Mouse (Mus musculus) liver, embryonic 14.5 days (tissue): Measurements from ENCODE around the gene Relt. TPM values are rescaled to one million over a fixed set of nuclear protein-coding genes. Genes with fewer than 3 reads are reported as not detected.

Source experiments
- ATAC-seq: fragments of 200-750 bp; cut with Nextera tagmentation; 2 replicates; pipeline ENCODE4 v1.8.0; 2017; ENCODE audit warnings: moderate number of reproducible peaks, mild to moderate bottlenecking, moderate library complexity; ENCODE audit not compliant: insufficient read depth
- DNase-seq, 3 experiments: peaks; one replicate each; pipeline ENCODE4 v3.0.0-alpha.2; 2012 to 2013; ENCODE audit warnings: low read depth in 3 of 3, low spot score in 3 of 3
- H3K27ac ChIP-seq: fragments of 300-500 bp; sonication (generic); 2 replicates; pipeline ENCODE4 v1.5.1; 2014; ENCODE audit warnings: moderate library complexity, mild to moderate bottlenecking, control low read depth, inconsistent platforms
- H3K27me3 ChIP-seq: fragments of 300-500 bp; sonication (generic); 2 replicates; pipeline ENCODE4 v1.6.1; 2014; ENCODE audit warnings: mild to moderate bottlenecking, low read length, moderate library complexity; ENCODE audit not compliant: control insufficient read depth, insufficient read depth
- H3K36me3 ChIP-seq: fragments of 300-500 bp; sonication (generic); replicated peaks from 2 replicates; pipeline ENCODE4 v1.6.1; 2014; ENCODE audit warnings: low read depth; ENCODE audit not compliant: control insufficient read depth, insufficient read depth
- H3K4me1 ChIP-seq, 2 experiments: fragments of 200-500 bp in 1 of 2; fragments of 300-500 bp in 1 of 2; sonication (generic) in 1 of 2; replicated peaks; 2 replicates each; pipeline ENCODE4 v1.6.1; 2012 to 2014; ENCODE audit warnings: antibody characterized with exemption in 1 of 2, inconsistent platforms in 1 of 2, low read length in 1 of 2; ENCODE audit not compliant: control insufficient read depth in 2 of 2, insufficient read depth in 2 of 2
- H3K4me2 ChIP-seq: fragments of 300-500 bp; sonication (generic); 2 replicates; pipeline ENCODE4 v1.6.1; 2014; ENCODE audit warnings: low read depth, mild to moderate bottlenecking, control low read depth, moderate library complexity
- H3K4me3 ChIP-seq, 2 experiments: fragments of 200-500 bp in 1 of 2; fragments of 300-500 bp in 1 of 2; sonication (generic) in 1 of 2; 2 replicates each; pipeline ENCODE4 v1.5.1; 2012 to 2014; ENCODE audit warnings: low read depth in 2 of 2, low read length in 2 of 2, mild to moderate bottlenecking in 2 of 2, control low read depth in 1 of 2, inconsistent platforms in 1 of 2, moderate library complexity in 1 of 2; ENCODE audit not compliant: insufficient read depth in 1 of 2
- H3K9ac ChIP-seq: fragments of 300-500 bp; sonication (generic); replicated peaks from 2 replicates; pipeline ENCODE4 v1.6.1; 2014; ENCODE audit warnings: mild to moderate bottlenecking, control low read depth, moderate library complexity
- H3K9me3 ChIP-seq: fragments of 300-500 bp; sonication (generic); 2 replicates; pipeline ENCODE4 v1.6.1; 2016; ENCODE audit warnings: low read length, mixed read lengths; ENCODE audit not compliant: control insufficient read depth
- CTCF ChIP-seq: IDR thresholded peaks from 2 replicates; pipeline ENCODE4 v1.5.1; 2016; ENCODE audit warnings: antibody characterized with exemption, low read depth, control low read depth
- EP300 ChIP-seq: IDR thresholded peaks from 2 replicates; pipeline ENCODE4 v1.6.1; 2016; ENCODE audit warnings: antibody characterized with exemption, low read depth
- WGBS: fragments of 180-500 bp; shearing (Covaris S2); extraction: QIAGEN DNeasy Blood & Tissue Kit; methylation state at CpG from one replicate; pipeline ENCODE4 v1.1.7; 2014; ENCODE audit not compliant: insufficient replicate concordance; 5-methylcytosine and 5-hydroxymethylcytosine counted together
- polyA plus RNA-seq, 2 experiments: library from polyadenylated mRNA; depleted of rRNA in 1 of 2; stranded (reverse) in 1 of 2; unstranded in 1 of 2; fragments of >200 nt; fragmentation: Nextera tagmentation in 1 of 2; extraction: Ambion mirVana in 1 of 2; gene quantifications; 2 replicates each; pipeline versions ENCODE4 v1.2.1 to v1.2.3; 2012 to 2014

Gene Relt
- polyA plus RNA-seq, 2 experiments, result 11.7 to 17.2 TPM

GRCm38 (mm10) chr7:100884460-100884859, 21.2 kb upstream of the Relt start:
- no peaks in the 10 kb centered on the region for H3K4me1 ChIP-seq
- ATAC-seq (no peak), DNase-seq (no peak)
- H3K9ac ChIP-seq, result no peak overlapping the region
- no peak overlapping the region for H3K27ac ChIP-seq
- H3K4me3 ChIP-seq, result no peak overlapping the region
- TF ChIP-seq EP300 (no peak), CTCF (no peak)
- H3K4me2 ChIP-seq, result no peak overlapping the region
- WGBS, result 74% methylated on average over 4 of the region's 4 CpGs
- no peaks in the 10 kb centered on the region for H3K9me3 ChIP-seq
- H3K36me3 ChIP-seq, result no peaks in the 10 kb centered on the region
- H3K27me3 ChIP-seq, result no peaks in the 10 kb centered on the region

- H3K9me3 ChIP-seq, result no peaks in the 10 kb centered on the region
- H3K4me1 ChIP-seq, result no peaks in the 10 kb centered on the region
- no peak overlapping the region for H3K9ac ChIP-seq
- no peak overlapping the region for H3K4me2 ChIP-seq
- WGBS, result 70% methylated on average over 4 of the region's 4 CpGs
- H3K27ac ChIP-seq, result no peak overlapping the region
- TF ChIP-seq EP300 (no peak), CTCF (no peak)
- no peaks in the 10 kb centered on the region for H3K36me3 ChIP-seq
- no peaks in the 10 kb centered on the region for H3K27me3 ChIP-seq
- no peak for DNase-seq
- no peak overlapping the region for H3K4me3 ChIP-seq
- ATAC-seq, result no peak
Measured at GRCm38 (mm10) chr7:100881950-100882349, 18.7 kb upstream of the Relt start.

GRCm38 (mm10) chr7:100881531-100881930, 18.3 kb upstream of the Relt start:
- H3K27ac ChIP-seq, result no peak overlapping the region
- ATAC-seq (no peak), DNase-seq (no peak)
- WGBS, result 72% methylated on average over 9 of the region's 9 CpGs
- no peaks in the 10 kb centered on the region for H3K4me1 ChIP-seq
- TF ChIP-seq CTCF (no peak), EP300 (no peak)
- no peak overlapping the region for H3K9ac ChIP-seq
- no peaks in the 10 kb centered on the region for H3K36me3 ChIP-seq
- no peak overlapping the region for H3K4me2 ChIP-seq
- no peak overlapping the region for H3K4me3 ChIP-seq
- H3K9me3 ChIP-seq, result no peaks in the 10 kb centered on the region
- H3K27me3 ChIP-seq, result no peaks in the 10 kb centered on the region

GRCm38 (mm10) chr7:100879595-100879994, 16.3 kb upstream of the Relt start:
- TF ChIP-seq CTCF, result peak; percentile 80
- TF ChIP-seq EP300, result no peak
- Histone ChIP-seq H3K4me3 (no peak overlapping the region), H3K9me3 (no peaks in the 10 kb centered on the region), H3K4me1 (no peaks in the 10 kb centered on the region), H3K27ac (no peak overlapping the region), H3K27me3 (no peaks in the 10 kb centered on the region), H3K9ac (no peak overlapping the region), H3K4me2 (peak overlapping the region; percentile 31), H3K36me3 (no peaks in the 10 kb centered on the region)
- peak; percentile 22; the same call in 1 of the 2 replicates for ATAC-seq
- peak in 2 of 3 experiments; percentile 47 to 50 for DNase-seq
- WGBS, result 22% methylated on average over 20 of the region's 20 CpGs

GRCm38 (mm10) chr7:100876771-100877170, 13.5 kb upstream of the Relt start:
- H3K9me3 ChIP-seq, result no peaks in the 10 kb centered on the region
- H3K27me3 ChIP-seq, result no peaks in the 10 kb centered on the region
- DNase-seq (no peak), ATAC-seq (no peak)
- no peaks in the 10 kb centered on the region for H3K36me3 ChIP-seq
- no peak for TF ChIP-seq EP300
- no peak for TF ChIP-seq CTCF
- H3K27ac ChIP-seq, result no peak overlapping the region
- 74% methylated on average over 9 of the region's 9 CpGs for WGBS
- H3K4me2 ChIP-seq, result no peak overlapping the region
- H3K4me3 ChIP-seq, result no peak overlapping the region
- no peaks in the 10 kb centered on the region for H3K4me1 ChIP-seq
- no peak overlapping the region for H3K9ac ChIP-seq

- Histone ChIP-seq H3K36me3 (no peaks in the 10 kb centered on the region), H3K4me3 (no peak overlapping the region), H3K9ac (no peak overlapping the region), H3K4me1 (no peaks in the 10 kb centered on the region), H3K27me3 (no peaks in the 10 kb centered on the region), H3K27ac (no peak overlapping the region), H3K9me3 (no peaks in the 10 kb centered on the region), H3K4me2 (no peak overlapping the region)
- TF ChIP-seq CTCF (no peak), EP300 (no peak)
- no peak for DNase-seq
- WGBS, result 76% methylated on average over 13 of the region's 13 CpGs
- ATAC-seq, result no peak
Measured at GRCm38 (mm10) chr7:100876293-100876692, 13.0 kb upstream of the Relt start.
